Mouse (Mus musculus): ENCODE measurements around the gene Gm2a.

DNA sequence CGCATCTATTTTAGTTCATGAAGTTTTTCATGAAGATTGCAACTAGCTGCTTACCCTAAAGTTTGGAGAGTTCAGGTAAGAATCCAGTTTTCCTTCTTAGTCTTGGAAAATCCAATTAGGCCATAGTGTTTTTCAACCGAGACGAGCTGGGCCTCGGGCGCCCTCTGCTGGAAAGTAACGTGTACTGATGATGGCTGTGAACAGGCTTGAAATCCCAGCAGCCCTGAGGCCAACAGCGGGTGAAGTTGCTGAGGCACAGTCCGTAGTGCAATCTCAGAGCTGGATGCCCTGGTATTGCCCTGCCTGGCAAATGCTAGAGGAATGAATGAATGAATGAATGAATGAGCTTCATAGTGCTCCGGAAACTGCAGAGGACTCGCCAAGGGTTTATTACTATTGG, 10.9 kb upstream of the Gm2a start:
- peak; percentile 89 for TF ChIP-seq CTCF (IDR thresholded peaks at IDR 0.05; ENCODE audit: control insufficient read depth, insufficient read depth, low read length)
- TF ChIP-seq POLR2A (IDR thresholded peaks at IDR 0.05; ENCODE audit: borderline replicate concordance, control insufficient read depth, low read depth, low read length), result no peak

All from bone marrow, adult 2 months (tissue).